22 mouse cellular contexts compared by ENCODE assay signal in the genomic region with DNA sequence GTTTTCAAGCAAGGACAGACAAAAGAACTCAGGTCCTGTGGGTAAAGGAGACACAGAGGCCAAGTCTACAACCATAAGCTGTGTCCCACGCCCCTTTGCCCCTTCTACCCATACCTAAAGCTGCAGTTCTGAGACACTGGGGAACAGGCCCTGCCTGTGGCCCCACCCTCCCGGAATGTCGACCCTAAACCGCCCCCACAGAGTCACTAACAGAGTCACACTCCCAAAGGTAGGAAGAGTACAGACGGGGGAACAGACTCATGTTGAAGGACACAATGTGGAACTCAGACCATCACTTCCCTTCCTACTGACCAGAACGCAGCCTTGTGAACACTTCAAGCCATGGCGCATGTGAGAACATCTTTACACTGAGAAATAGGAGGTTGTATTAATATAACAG.
A peak's percentile ranks its signal among the peaks of the same experiment; 100 is the strongest.
DNase-seq lines count a peak whose midpoint lies in the region; TF ChIP-seq lines count a peak whose summit lies in the region.
"Had no signal": no experiment of that assay in that cellular context is flagged by ENCODE, and none has a peak within 500 bp of the region (broad histone marks: within the 10 kb centered on the region; RNA-seq: fewer than 3 reads in every experiment).

No protein-coding gene starts in this region.

- 90% methylated on average over 7 of the region's 7 CpGs for WGBS in embryonic facial prominence, embryonic 10.5 days

- intact Hi-C loops in left cerebral cortex, adult 2 months (cut with DNase I): no loop called here

- no peak for TF ChIP-seq CTCF in left cerebral cortex, adult 2 months (IDR thresholded peaks at IDR 0.05)

- peak; percentile 84 for DNase-seq in heart, adult 11 months
- no peak for DNase-seq in heart, adult 18-20 months
- no peak for DNase-seq in left cerebral cortex, adult 2 months (ENCODE audit: extremely low spot score in 1 of 2, low spot score in 2 of 2)
- DNase-seq in left cerebral cortex, adult 9 months (ENCODE audit: low spot score in 2 of 2): no peak
- DNase-seq in embryonic facial prominence, embryonic 10.5 days (ENCODE audit: low spot score): no peak
- no peak for DNase-seq in right cerebral cortex, adult 2 months (ENCODE audit: low spot score in 2 of 2)
- DNase-seq: adrenal gland, postnatal 10 days; adrenal gland, postnatal 36 days; B cell, adult 2 months; cerebellum, adult 18-20 months; cerebellum, adult 9-10 months; cerebellum, postnatal 14 days; gastrocnemius, postnatal 10 days; gastrocnemius, postnatal 36 days had no signal

- H3K9me3 ChIP-seq in embryonic facial prominence, embryonic 10.5 days: no peaks in the 10 kb centered on the region
- H3K9me3 ChIP-seq: embryonic facial prominence, embryonic 12.5 days; embryonic facial prominence, embryonic 15.5 days; forebrain, embryonic 12.5 days; hindbrain, embryonic 13.5 days had no signal

- H3K27ac ChIP-seq in left cerebral cortex, adult 2 months: peak overlapping the region; percentile 30; the same call in 1 of the 2 replicates
- peak overlapping the region; percentile 31 for H3K27ac ChIP-seq in embryonic facial prominence, embryonic 10.5 days (replicated peaks)
- H3K27ac ChIP-seq: embryonic facial prominence, embryonic 12.5 days; embryonic facial prominence, embryonic 15.5 days; forebrain, embryonic 12.5 days; hindbrain, postnatal 0 days had no signal

- no peak overlapping the region for H3K4me3 ChIP-seq in left cerebral cortex, adult 2 months
- no peak overlapping the region for H3K4me3 ChIP-seq in embryonic facial prominence, embryonic 10.5 days
- H3K4me3 ChIP-seq: embryonic facial prominence, embryonic 12.5 days; embryonic facial prominence, embryonic 15.5 days; forebrain, embryonic 12.5 days; hindbrain, embryonic 13.5 days had no signal

- H3K27me3 ChIP-seq in embryonic facial prominence, embryonic 10.5 days (replicated peaks; ENCODE audit: low read depth, poor library complexity, severe bottlenecking): no peaks in the 10 kb centered on the region
- H3K27me3 ChIP-seq: CH12.LX; embryonic facial prominence, embryonic 12.5 days; embryonic facial prominence, embryonic 15.5 days; forebrain, embryonic 12.5 days; Patski had no signal

- no peaks in the 10 kb centered on the region for H3K36me3 ChIP-seq in embryonic facial prominence, embryonic 10.5 days (replicated peaks)
- H3K36me3 ChIP-seq: embryonic facial prominence, embryonic 12.5 days; embryonic facial prominence, embryonic 15.5 days; forebrain, embryonic 12.5 days; G1E; hindbrain, embryonic 13.5 days had no signal

- H3K4me1 ChIP-seq in embryonic facial prominence, embryonic 10.5 days: peaks cover 76% of the 10 kb centered on the region
